Mouse (Mus musculus) forebrain, embryonic 12.5 days (tissue): ENCODE measurements around the gene Phka1. TPM values are rescaled to one million over a fixed set of nuclear protein-coding genes. Genes with fewer than 3 reads are reported as not detected.

Experiments
- ATAC-seq: fragments of 200-750 bp; cut with Nextera tagmentation; 2 replicates; pipeline ENCODE4 v1.8.0; 2017; ENCODE audit warnings: moderate TSS enrichment; ENCODE audit not compliant: low FRiP score
- H3K27ac ChIP-seq: fragments of 300-500 bp; sonication (generic); 2 replicates; pipeline ENCODE4 v1.5.1; 2016; ENCODE audit warnings: mild to moderate bottlenecking
- H3K27me3 ChIP-seq: fragments of 300-500 bp; sonication (generic); 2 replicates; pipeline ENCODE4 v1.6.1; 2016; ENCODE audit warnings: mild to moderate bottlenecking
- H3K36me3 ChIP-seq: fragments of 300-500 bp; sonication (generic); replicated peaks from 2 replicates; pipeline ENCODE4 v1.6.1; 2016; ENCODE audit warnings: mild to moderate bottlenecking
- H3K4me1 ChIP-seq: fragments of 300-500 bp; sonication (generic); 2 replicates; pipeline ENCODE4 v1.6.1; 2016
- H3K4me2 ChIP-seq: fragments of 300-500 bp; sonication (generic); 2 replicates; pipeline ENCODE4 v1.6.1; 2016; ENCODE audit warnings: mild to moderate bottlenecking, moderate library complexity
- H3K4me3 ChIP-seq: fragments of 300-500 bp; sonication (generic); replicated peaks from 2 replicates; pipeline ENCODE4 v1.5.1; 2016; ENCODE audit warnings: mild to moderate bottlenecking
- H3K9ac ChIP-seq: fragments of 300-500 bp; sonication (generic); 2 replicates; pipeline ENCODE4 v1.6.1; 2016; ENCODE audit warnings: mild to moderate bottlenecking
- H3K9me3 ChIP-seq: fragments of 300-500 bp; sonication (generic); 2 replicates; pipeline ENCODE4 v1.6.1; 2016
- WGBS: fragments of 180-500 bp; shearing (Covaris S2); methylation state at CpG from one replicate; pipeline ENCODE4 v1.1.7; 2016; 5-methylcytosine and 5-hydroxymethylcytosine counted together
- polyA plus RNA-seq: library from polyadenylated mRNA; unstranded; fragments of >200 nt; fragmentation: Nextera tagmentation; extraction: Ambion mirVana; gene quantifications from 2 replicates; pipeline ENCODE4 v1.2.1, GENCODE M21; 2016

The Phka1 gene
- polyA plus RNA-seq, 1 experiment from 2014 or later = 7.6 TPM

GRCm38 (mm10) chrX:102509205-102509604 is 134.8 kb downstream of the Phka1 start:
- Histone ChIP-seq H3K9ac (no peak overlapping the region), H3K27me3 (peaks cover 16% of the 10 kb centered on the region; the same call in 1 of the 2 replicates), H3K27ac (no peak overlapping the region), H3K4me2 (no peak overlapping the region), H3K9me3 (no peaks in the 10 kb centered on the region), H3K4me3 (no peak overlapping the region), H3K4me1 (no peaks in the 10 kb centered on the region), H3K36me3 (no peaks in the 10 kb centered on the region)
- WGBS = 79% methylated on average over 4 of the region's 4 CpGs
- ATAC-seq = no peak

- peak; percentile 80 for ATAC-seq
- no peaks in the 10 kb centered on the region for H3K9me3 ChIP-seq
- H3K36me3 ChIP-seq = no peaks in the 10 kb centered on the region
- 0 out of 2 replicates have a peak within 1 kb of the TSS, but pooled peaks have one; percentile 36 for H3K27ac ChIP-seq
- peak within 1 kb of the TSS; percentile 53 for H3K4me2 ChIP-seq
- peak within 1 kb of the TSS; percentile 48; the same call in 1 of the 2 replicates for H3K9ac ChIP-seq
- WGBS = 24% methylated on average over 27 of the region's 27 CpGs
- H3K4me3 ChIP-seq = peak within 1 kb of the TSS; percentile 51
- no peaks in the 10 kb centered on the region for H3K4me1 ChIP-seq
- H3K27me3 ChIP-seq = peaks cover 10% of the 10 kb centered on the region; the same call in 1 of the 2 replicates
These were observed 139.2 kb downstream of the Phka1 start, which contains the start of gene Hdac8 for GRCm38 (mm10) chrX:102504644-102505481. Gene Hdac8, minus strand, starts transcription at chrX:102505359.

GRCm38 (mm10) chrX:102504179-102504578 is 139.9 kb downstream of the Phka1 start:
- ATAC-seq = peak; percentile 6; the same call in 1 of the 2 replicates

GRCm38 (mm10) chrX:102493992-102494730 is 149.9 kb downstream of the Phka1 start:
- Histone ChIP-seq H3K9me3 (no peaks in the 10 kb centered on the region), H3K4me1 (no peaks in the 10 kb centered on the region), H3K27me3 (0 out of 2 replicates have a peak, but pooled peaks cover 2% of the 10 kb centered on the region), H3K4me2 (no peak overlapping the region), H3K9ac (no peak overlapping the region), H3K27ac (no peak overlapping the region), H3K4me3 (no peak overlapping the region), H3K36me3 (no peaks in the 10 kb centered on the region)
- 71% methylated on average over 6 of the region's 6 CpGs for whole genome bisulfite sequencing
- no peak for ATAC-seq

More at GRCm38 (mm10) chrX:102504179-102504578, 139.9 kb downstream of the Phka1 start:
- H3K4me1 ChIP-seq = no peaks in the 10 kb centered on the region
- H3K9ac ChIP-seq = peak overlapping the region; percentile 48; the same call in 1 of the 2 replicates
- WGBS = 30% methylated on average over 10 of the region's 10 CpGs
- H3K4me2 ChIP-seq = peak overlapping the region; percentile 53
- H3K27me3 ChIP-seq = peaks cover 7% of the 10 kb centered on the region; the same call in 1 of the 2 replicates
- H3K9me3 ChIP-seq = no peaks in the 10 kb centered on the region
- no peak overlapping the region for H3K27ac ChIP-seq
- H3K36me3 ChIP-seq = no peaks in the 10 kb centered on the region
- peak overlapping the region; percentile 51 for H3K4me3 ChIP-seq

- H3K4me2 ChIP-seq = no peak overlapping the region
- H3K9ac ChIP-seq = no peak overlapping the region
- H3K9me3 ChIP-seq = no peaks in the 10 kb centered on the region
- no peaks in the 10 kb centered on the region for H3K36me3 ChIP-seq
- H3K27ac ChIP-seq = no peak overlapping the region
- H3K4me3 ChIP-seq = no peak overlapping the region
- ATAC-seq = no peak
- no peaks in the 10 kb centered on the region for H3K4me1 ChIP-seq
- WGBS = 84% methylated on average over 7 of the region's 7 CpGs
- peaks cover 14% of the 10 kb centered on the region; the same call in 1 of the 2 replicates for H3K27me3 ChIP-seq
These were observed 158.5 kb downstream of the Phka1 start for GRCm38 (mm10) chrX:102485575-102485974.

- no peak for ATAC-seq
- no peak overlapping the region for H3K4me2 ChIP-seq
- H3K27ac ChIP-seq = no peak overlapping the region
- no peaks in the 10 kb centered on the region for H3K9me3 ChIP-seq
- H3K4me1 ChIP-seq = no peaks in the 10 kb centered on the region
- H3K27me3 ChIP-seq = peaks cover 11% of the 10 kb centered on the region; the same call in 1 of the 2 replicates
- no peak overlapping the region for H3K9ac ChIP-seq
- H3K4me3 ChIP-seq = no peak overlapping the region
- 88% methylated on average over 4 of the region's 4 CpGs for WGBS
- H3K36me3 ChIP-seq = no peaks in the 10 kb centered on the region
These were observed 164.4 kb downstream of the Phka1 start for GRCm38 (mm10) chrX:102479665-102480064.

GRCm38 (mm10) chrX:102478965-102479364 is 165.1 kb downstream of the Phka1 start:
- Histone ChIP-seq H3K36me3 (no peaks in the 10 kb centered on the region), H3K27me3 (peaks cover 11% of the 10 kb centered on the region; the same call in 1 of the 2 replicates), H3K9me3 (no peaks in the 10 kb centered on the region), H3K4me1 (no peaks in the 10 kb centered on the region), H3K4me3 (no peak overlapping the region), H3K4me2 (no peak overlapping the region), H3K9ac (no peak overlapping the region), H3K27ac (no peak overlapping the region)
- 29% methylated on average over 4 of the region's 4 CpGs for WGBS
- ATAC-seq = no peak

GRCm38 (mm10) chrX:102478481-102478880 is 165.6 kb downstream of the Phka1 start:
- Histone ChIP-seq H3K36me3 (no peaks in the 10 kb centered on the region), H3K4me2 (no peak overlapping the region), H3K4me1 (no peaks in the 10 kb centered on the region), H3K9me3 (no peaks in the 10 kb centered on the region), H3K4me3 (no peak overlapping the region), H3K27ac (no peak overlapping the region), H3K9ac (no peak overlapping the region), H3K27me3 (peaks cover 11% of the 10 kb centered on the region; the same call in 1 of the 2 replicates)
- no peak for ATAC-seq
- WGBS = 82% methylated on average over 3 of the region's 3 CpGs

GRCm38 (mm10) chrX:102476784-102477183 is 167.3 kb downstream of the Phka1 start:
- Histone ChIP-seq H3K36me3 (no peaks in the 10 kb centered on the region), H3K27ac (no peak overlapping the region), H3K9ac (no peak overlapping the region), H3K4me1 (no peaks in the 10 kb centered on the region), H3K27me3 (peaks cover 11% of the 10 kb centered on the region; the same call in 1 of the 2 replicates), H3K4me3 (no peak overlapping the region), H3K9me3 (no peaks in the 10 kb centered on the region), H3K4me2 (no peak overlapping the region)
- 41% methylated on average over 3 of the region's 3 CpGs for WGBS
- no peak for ATAC-seq

- Histone ChIP-seq H3K27me3 (0 out of 2 replicates have a peak, but pooled peaks cover 4% of the 10 kb centered on the region), H3K27ac (no peak overlapping the region), H3K4me1 (no peaks in the 10 kb centered on the region), H3K9ac (no peak overlapping the region), H3K4me3 (no peak overlapping the region), H3K36me3 (no peaks in the 10 kb centered on the region), H3K9me3 (no peaks in the 10 kb centered on the region), H3K4me2 (no peak overlapping the region)
- ATAC-seq = no peak
- WGBS = 83% methylated on average over 5 of the region's 5 CpGs
These were observed 168.5 kb downstream of the Phka1 start for GRCm38 (mm10) chrX:102475555-102475954.
